Mouse (Mus musculus): ENCODE results near the gene Loxl1. TPM values are rescaled to one million over a fixed set of nuclear protein-coding genes. Genes with fewer than 3 reads are reported as not detected.
A peak's percentile ranks its signal among the peaks of the same experiment; 100 is the strongest.
"Not testable (repeated sequence)": the region's sequence is repeated elsewhere in the genome, so short reads cannot be mapped to it uniquely, and the experiment has no call there.

The Loxl1 gene
- total RNA-seq, 2 experiments from 2014 or later, result 19.9 to 28.1 TPM

DNA sequence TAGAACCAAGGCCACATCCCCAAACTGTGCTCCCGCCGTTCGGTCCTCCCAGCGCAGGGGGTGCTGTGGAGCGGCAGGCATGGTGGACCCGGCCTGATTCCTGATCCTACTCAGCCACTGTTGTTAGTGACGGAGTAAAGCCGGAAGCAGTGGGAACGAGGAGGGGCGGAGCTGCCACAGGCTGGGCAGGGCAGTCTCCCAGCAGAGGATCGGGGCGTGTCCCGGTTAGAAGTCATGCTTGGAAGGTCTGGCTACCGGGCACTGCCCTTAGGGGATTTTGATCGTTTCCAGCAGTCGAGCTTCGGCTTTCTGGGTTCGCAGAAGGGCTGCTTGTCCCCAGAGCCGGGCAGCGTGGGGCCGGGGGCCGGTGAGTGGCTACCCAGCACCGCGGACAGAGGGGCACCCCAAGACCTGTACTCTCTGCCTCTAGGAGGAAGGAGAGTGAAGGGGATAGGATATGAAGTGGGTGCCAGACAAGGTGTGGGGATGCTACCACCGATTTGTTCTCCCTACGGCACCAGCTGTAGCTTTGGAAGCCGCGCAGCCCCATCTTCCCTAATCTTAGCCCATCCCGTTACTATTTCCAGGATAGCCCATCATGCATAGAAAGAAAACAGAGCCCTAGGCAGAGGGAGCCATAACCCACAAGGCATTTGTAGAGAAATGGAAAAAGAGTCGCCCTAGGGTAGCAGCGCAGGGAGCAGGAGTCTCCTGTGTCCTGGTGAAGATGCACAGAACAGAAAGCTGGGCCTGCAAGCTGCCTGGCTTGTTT is 59.8 kb downstream of the Loxl1 start, which contains the start of gene Stoml1:
TSS of gene Stoml1 (plus strand) at position 132 of the 772 bp plus-strand sequence.
- peak; percentile 94 for DNase-seq (ENCODE audit: low spot score in 2 of 2)

DNA sequence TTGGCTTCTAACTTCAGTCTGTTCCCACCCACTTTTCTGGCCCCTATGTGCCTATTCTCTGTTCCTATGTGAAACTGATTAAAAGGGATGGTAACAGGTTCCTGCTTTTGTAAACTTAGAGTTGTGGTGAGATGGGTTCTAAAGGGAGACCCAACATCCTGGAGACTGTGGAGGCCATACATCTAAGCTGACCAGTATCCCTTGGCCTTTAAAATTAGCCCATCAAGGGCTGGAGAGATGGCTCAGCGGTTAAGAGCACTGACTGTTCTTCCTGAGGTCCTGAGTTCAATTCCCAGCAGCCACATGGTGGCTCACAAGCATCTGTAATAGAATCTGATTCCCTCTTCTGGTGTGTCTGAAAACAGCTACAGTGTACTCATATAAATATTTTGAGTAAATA is 62.3 kb downstream of the Loxl1 start:
- DNase-seq (ENCODE audit: low spot score in 2 of 2), result not testable (repeated sequence)

DNA sequence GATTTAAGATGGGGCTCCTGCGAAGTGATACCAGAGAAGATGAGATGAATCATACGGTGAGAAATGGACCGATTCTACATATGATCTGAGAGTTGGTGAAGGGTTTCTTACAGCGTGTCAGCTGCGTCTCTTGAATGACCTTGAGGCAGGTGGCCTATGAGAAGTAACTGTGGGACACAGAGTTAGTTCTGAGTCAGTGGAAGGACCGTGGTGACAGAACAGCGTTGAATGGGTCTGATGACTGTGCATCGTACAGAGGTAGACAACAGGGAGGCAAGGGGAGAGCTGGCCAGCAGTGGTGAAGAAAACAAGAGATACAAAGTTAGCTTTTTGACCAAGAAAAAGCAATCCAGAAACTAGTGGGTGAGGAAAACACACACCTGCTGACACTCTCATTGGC is 62.7 kb downstream of the Loxl1 start:
- no peak for DNase-seq (ENCODE audit: low spot score in 2 of 2)

DNA sequence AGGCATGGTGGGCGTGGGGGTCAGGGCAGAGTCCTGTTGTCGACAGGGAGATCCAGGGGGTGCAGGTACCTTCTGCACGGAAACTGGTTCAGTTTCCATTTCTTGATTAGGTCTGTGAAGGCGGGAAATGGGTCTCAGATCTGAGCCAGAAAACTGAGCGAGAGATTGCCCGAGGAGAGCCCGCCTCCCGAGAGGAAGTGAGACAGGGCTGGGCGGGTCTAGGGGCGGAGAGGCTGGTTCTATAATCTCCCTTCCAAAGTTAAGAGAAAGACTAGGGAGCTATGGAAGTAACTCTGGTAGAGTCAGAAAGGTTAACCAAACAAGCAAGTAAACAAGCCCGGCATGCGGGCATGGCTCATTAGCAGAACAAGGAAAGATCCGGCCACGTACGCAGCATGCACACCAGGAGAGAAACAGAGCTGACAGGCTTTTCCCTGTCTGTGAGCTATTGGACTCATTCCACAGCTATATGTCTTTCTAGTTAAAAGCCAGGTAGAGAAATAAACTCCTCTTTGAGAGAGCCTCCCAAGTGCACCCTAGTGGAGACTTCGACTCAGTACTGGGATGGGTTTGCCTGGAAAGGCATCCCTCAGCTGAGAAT is 63.3 kb downstream of the Loxl1 start, which contains the start of gene Pml:
TSS of gene Pml (minus strand) at position 195 of the 601 bp plus-strand sequence.
- DNase-seq (ENCODE audit: low spot score in 2 of 2), result peak; percentile 70 to 72

DNA sequence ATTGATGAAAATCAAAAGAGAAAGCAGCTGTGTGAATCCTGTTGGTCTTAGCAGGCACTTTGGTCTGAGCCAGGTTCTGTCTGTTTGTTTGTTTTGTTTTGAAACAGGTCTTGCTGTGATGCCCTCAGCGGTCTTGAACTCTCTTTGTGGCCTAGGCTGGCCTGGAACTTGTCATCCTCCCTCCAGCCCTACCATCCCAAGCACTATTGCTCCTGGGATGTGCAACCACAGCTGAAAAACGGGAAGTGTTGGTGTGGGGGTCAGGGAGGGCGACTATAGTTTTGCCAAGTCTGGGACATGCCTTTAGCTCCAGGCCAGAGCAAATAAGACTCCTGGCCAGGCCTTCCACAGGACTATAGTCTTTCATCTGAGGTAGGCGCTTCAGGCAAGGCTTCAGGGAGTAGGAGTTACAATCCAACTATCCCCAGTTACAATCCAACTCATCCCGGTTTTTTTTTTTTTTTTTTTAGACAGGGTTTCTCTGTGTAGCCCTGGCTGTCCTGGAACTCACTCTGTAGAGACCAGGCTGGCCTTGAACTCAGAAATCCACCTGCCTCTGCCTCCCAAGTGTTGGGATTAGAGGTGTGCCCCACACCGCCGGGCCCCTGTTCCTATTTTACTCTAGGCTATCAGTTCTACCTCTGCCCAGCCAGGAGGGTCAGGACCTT is 64.1 kb downstream of the Loxl1 start:
- DNase-seq (ENCODE audit: low spot score in 2 of 2), result no peak

DNA sequence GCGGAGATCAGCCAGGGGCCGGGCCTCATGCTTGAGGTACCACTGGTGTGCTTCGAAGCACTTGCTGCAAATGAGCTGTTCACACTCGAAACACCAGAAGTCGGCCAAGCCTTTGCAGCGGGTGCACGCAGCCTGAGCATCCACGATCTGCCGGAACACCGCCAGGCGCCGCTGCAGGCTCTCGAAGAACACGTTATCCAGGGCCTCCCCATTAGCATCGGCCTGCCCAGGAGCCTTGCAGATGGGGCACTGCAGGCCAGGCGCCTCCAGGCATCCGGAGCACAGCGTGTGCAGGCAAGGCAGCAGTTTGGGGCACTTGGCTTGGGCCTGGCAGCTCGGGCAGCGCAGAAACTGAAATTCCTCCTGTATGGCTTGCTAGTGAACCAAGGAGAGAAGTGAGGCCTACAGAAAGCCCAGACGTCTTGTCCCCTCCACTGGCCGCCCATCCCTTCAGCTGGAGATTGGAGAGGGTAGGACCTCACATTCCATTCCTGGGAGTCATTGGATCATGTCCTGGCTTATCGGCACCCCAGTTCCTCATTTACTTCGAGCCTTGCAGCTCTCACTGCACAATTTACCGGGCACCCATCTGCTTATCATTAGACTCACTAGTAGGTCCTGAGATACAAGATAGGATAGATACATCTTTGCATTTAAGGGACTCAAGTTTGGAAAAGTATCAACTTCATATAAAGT is 65.8 kb downstream of the Loxl1 start:
- peak; percentile 78 to 80 for DNase-seq (ENCODE audit: low spot score in 2 of 2)

DNA sequence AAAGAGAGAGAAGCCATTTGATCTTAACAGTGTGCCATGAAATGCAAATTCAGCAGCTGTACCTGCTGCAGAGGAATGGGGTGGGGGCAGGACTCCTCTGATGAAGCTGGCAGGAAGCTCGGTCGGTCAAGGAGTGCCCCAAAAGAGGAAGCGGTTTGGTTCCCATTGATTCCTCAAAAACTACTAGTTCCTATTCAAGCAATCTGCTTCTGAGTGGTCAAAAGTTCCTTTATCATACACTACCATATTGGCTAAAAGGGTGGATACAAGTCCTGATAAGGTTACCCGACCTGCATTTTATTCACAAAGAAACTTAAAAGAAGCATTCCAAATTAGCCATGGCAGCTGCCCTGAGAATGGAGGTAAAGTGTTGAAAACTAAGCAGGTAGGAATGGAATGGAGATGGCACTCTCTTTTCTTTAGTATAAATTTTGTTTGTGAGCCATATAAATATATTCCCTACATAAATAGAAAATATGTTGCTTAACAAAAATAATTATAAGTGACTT is 66.8 kb downstream of the Loxl1 start:
- no peak for DNase-seq (ENCODE audit: low spot score in 2 of 2)

DNA sequence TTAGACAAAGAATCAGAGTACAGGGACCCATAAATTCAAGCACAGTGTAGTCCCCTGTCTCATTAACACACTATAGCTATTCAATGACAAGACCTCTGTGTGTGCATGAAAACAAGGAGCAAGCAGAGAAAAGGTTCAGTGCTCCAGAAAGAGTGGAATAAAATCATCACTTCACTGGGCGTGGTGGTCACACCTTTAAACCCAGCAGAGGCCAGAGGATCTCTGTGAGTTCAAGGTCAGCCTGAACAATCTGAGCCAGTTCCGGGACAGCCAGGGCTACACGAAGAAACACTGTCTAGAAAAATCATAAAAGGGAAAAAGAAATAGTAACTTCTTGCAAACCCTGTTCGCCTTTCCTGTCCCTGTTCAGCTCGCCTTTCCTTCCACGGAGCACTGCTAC is 69.3 kb downstream of the Loxl1 start:
- no peak for DNase-seq (ENCODE audit: low spot score in 2 of 2)

DNA sequence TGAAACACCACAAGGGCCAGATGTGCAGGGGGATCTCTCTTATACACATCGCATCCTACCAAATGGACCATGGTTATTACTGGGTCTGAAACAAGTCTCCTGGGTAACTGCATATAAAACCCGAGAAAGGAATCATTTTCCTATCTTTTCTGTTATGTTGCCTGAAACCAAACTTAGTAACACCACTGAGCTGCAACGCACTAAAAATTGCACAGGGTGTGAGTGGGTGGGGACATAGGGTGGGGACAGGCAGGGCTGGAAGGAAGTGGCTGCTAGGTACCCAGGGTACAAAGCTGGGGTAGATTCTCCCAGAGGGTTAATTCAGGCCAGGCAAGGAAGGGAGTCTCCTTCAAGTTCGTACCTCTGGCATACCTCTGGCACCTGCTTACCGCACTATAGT is 70.3 kb downstream of the Loxl1 start:
- DNase-seq (ENCODE audit: low spot score in 2 of 2), result no peak

DNA sequence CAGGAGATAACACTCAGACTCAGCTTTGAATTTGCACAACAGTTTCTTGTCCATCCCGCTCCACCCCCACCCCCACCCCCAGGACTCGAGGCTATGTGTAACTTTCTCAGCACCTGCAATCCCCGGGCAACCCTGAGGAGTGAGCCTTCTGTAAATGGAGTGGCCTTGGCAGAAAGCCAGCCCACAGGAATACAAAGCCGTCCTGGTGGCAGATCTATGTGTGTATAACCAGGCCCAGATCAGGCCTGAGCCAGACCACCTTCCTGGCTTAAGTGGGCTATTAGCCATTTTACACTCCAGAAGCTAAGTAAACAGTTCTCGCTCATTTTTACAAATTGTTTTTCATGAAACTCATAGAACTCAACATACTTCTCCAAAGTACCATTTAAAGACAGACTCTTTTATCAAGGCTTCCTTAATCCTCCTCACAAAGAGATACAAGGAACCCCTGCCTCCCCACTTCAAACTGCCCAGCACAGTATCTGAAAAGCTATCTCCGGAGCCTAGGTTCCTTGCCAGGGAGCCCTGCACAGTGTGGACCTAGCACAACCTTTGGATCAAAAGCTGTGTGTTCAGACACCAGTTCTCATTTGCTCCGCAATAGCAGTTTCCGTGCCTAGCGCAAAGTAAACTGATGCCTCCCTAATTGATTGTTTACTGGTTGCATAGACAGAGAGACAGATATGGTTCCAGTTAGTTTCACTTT is 71.1 kb downstream of the Loxl1 start:
- peak; percentile 44 to 60 for DNase-seq (ENCODE audit: low spot score in 2 of 2)

Other genes starting within 250 kb of the Loxl1 start
- 1 to 10 TPM; 1.1 to 1.5 TPM for gene Stra6, start 249.4 kb downstream of the Loxl1 start, total RNA-seq (2021)
- under 1 TPM; 0.22 to 0.80 TPM for gene Ccdc33, start 194.4 kb downstream of the Loxl1 start, total RNA-seq (2021)
- gene Islr, start 108.9 kb downstream of the Loxl1 start, total RNA-seq (2021), result 10 to 100 TPM; 22.4 to 33.0 TPM
- gene Islr2, start 108.9 kb downstream of the Loxl1 start, total RNA-seq (2021), result 1 to 10 TPM; 1.2 to 2.6 TPM
- gene Pml, start 63.4 kb downstream of the Loxl1 start, total RNA-seq (2021), result 10 to 100 TPM; 16.1 to 17.9 TPM
- gene Stoml1, start 60.0 kb downstream of the Loxl1 start, total RNA-seq (2021), result 10 to 100 TPM; 13.3 to 15.0 TPM
- gene Tbc1d21, start 57.3 kb upstream of the Loxl1 start, total RNA-seq (2021), result not detected
- 10 to 100 TPM; 10.6 to 12.0 TPM for gene Insyn1, start 175.4 kb upstream of the Loxl1 start, total RNA-seq (2021)
- gene Cd276, start 242.3 kb upstream of the Loxl1 start, total RNA-seq (2021), result 1 to 10 TPM; 7.0 to 8.1 TPM